Mouse (Mus musculus): ENCODE results near the gene Bub1.

Gene Bub1

DNA sequence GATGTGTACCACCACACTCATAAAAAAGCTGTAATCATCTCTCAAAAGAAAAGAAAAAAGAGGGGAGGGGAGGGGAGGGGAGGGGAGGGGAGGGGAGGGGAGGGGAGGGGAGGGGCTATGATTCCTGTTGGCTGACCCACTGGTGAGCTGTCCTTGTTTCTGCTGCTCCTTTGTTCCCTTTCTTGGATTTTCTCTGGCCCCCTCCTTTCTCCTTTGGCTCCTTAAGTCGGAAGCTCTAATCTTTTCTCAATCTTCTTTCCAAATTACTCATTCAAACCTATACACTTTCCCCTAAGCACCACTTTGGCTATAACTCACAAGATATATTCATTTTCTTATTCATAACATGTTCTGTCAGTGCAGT, 57.1 kb downstream of the Bub1 start:
- in situ Hi-C loops (cut with MboI): no loop called here

DNA sequence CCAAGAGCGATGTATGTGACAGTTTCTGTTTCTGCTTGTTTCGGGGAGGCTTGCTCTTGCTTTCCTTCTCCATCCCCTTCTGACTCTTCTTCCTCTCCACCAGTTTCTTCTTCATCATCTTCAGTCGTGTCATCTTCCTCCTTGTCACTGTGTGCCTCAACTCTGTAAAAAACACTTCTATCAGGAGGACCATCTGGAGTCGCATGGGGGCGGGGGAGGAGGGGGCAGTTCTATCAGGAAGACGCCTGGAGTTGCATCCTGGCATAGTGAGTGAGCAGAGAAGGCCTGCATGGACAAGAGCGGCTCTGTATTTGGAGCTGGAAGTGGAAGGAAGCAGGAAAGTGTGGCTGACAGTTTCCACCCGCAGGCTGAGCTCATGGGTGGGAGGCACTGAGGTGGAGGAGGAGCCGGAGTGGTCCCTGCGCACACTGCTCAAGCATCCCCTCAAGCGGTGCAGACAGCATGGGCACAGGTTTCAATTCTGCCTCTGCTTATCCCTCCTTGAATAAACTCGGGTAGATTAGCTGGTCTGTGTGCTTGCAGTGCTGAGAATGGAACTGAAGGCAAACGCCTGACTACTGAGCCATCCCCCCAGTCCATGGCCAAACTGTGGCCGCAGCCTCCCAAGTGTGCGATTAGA, 57.6 kb downstream of the Bub1 start:
- in situ Hi-C loops (cut with MboI): no loop called here

DNA sequence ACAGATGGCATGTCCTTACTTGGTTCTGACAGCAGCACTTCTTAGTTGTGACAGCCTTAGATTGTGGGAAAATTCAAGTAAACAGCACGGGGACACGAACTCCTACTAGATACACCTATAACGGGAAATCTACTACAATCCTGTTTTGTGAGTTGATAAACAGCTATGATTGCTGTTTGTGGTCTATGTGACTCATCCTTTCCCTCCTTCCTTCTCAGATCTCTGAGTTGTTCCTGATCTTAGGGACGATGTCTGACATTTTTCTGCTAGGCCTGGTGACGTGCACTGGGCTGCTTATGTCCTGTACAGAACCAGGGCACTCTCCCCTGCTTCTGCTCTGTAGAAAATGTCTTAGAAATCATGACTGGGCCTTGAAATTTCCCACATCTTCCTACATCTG, 70.1 kb downstream of the Bub1 start:
- in situ Hi-C loops (cut with MboI): no loop called here

DNA sequence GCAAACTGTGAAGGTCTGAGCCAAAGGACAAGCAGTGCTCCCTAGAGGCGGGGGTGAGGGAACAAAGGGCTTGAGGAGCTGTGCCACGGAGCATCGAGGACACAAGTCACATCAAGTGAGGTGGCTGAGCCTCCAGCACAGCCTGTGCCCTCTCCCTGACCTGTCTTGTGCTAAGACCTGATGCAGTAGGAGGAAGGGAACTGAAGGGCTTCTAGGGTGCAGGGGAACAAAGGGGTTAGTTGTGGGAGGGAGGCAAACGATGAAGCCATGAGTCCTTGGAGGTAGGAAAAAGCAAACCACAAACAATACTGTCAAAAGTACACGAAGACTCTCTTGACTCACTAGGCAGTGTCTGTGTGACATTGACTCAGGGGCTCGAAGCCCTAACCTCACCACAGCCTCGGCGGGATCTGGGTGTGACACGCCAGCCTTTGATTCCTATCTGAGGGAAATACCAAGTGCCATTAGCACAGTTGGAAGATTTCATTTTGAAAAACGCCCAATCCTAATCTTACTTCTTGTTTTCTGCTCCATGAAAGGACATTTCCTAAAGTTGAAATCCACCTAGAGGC, 71.2 kb downstream of the Bub1 start:
- in situ Hi-C loops (cut with MboI): no loop called here

DNA sequence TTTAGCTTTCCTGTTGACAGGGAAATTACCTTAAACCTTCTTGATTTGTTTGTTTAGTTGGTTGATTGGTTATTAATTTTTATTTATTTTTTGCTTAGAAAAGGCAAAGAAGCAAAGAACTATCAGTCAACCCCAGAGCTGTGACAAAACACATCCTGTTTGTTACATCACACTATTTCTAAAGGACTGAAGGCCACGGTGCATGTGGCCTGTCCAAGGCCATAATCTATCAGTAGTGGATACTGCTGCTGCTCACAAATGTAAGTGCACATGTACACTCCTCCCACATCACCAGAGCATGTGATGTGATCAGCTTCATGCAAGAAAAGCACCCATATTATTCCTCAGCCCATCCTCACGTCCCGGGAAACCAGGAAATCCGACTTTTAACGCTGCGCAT, 71.7 kb downstream of the Bub1 start:
- in situ Hi-C loops (cut with MboI): no loop called here

GRCm38 (mm10) chr2:127759157-127759880, 72.3 kb downstream of the Bub1 start:
- in situ Hi-C loops (cut with MboI): no loop called here

- in situ Hi-C loops (cut with MboI): no loop called here
Measured at GRCm38 (mm10) chr2:127757171-127757570, 74.5 kb downstream of the Bub1 start.

GRCm38 (mm10) chr2:127754113-127754512, 77.6 kb downstream of the Bub1 start:
- in situ Hi-C loops (cut with MboI): no loop called here

GRCm38 (mm10) chr2:127751849-127752610, 79.6 kb downstream of the Bub1 start:
- in situ Hi-C loops (cut with MboI): no loop called here
